Mouse (Mus musculus) forebrain, embryonic 14.5 days (tissue): ENCODE measurements around the gene Dapk3. TPM values are rescaled to one million over a fixed set of nuclear protein-coding genes. Genes with fewer than 3 reads are reported as not detected.
"Not testable (repeated sequence)": the region's sequence is repeated elsewhere in the genome, so short reads cannot be mapped to it uniquely, and the experiment has no call there.

ENCODE experiments used
- ATAC-seq: fragments of 200-750 bp; cut with Nextera tagmentation; 2 replicates; pipeline ENCODE4 v1.8.0; 2017; ENCODE audit warnings: mild to moderate bottlenecking, moderate library complexity
- DNase-seq: peaks from one replicate; pipeline ENCODE4 v3.0.0-alpha.2; 2015; ENCODE audit warnings: low spot score
- H3K27ac ChIP-seq: fragments of 300-500 bp; sonication (generic); 2 replicates; pipeline ENCODE4 v1.5.1; 2014; ENCODE audit warnings: low read depth, mild to moderate bottlenecking, control low read depth, low read length, moderate library complexity
- H3K27me3 ChIP-seq: fragments of 300-500 bp; sonication (generic); replicated peaks from 2 replicates; pipeline ENCODE4 v1.6.1; 2014; ENCODE audit warnings: low read length, control low read depth, mixed read lengths; ENCODE audit not compliant: control insufficient read depth, insufficient read depth
- H3K36me3 ChIP-seq: fragments of 300-500 bp; sonication (generic); 2 replicates; pipeline ENCODE4 v1.6.1; 2014; ENCODE audit warnings: low read length, control low read depth; ENCODE audit not compliant: control insufficient read depth, insufficient read depth
- H3K4me1 ChIP-seq: fragments of 300-500 bp; sonication (generic); 2 replicates; pipeline ENCODE4 v1.6.1; 2014; ENCODE audit warnings: antibody characterized with exemption, low read length, control low read depth; ENCODE audit not compliant: control insufficient read depth, insufficient read depth
- H3K4me2 ChIP-seq: fragments of 300-500 bp; sonication (generic); 2 replicates; pipeline ENCODE4 v1.6.1; 2014; ENCODE audit warnings: mild to moderate bottlenecking, control low read depth, low read length
- H3K4me3 ChIP-seq: fragments of 300-500 bp; sonication (generic); 2 replicates; pipeline ENCODE4 v1.5.1; 2014; ENCODE audit warnings: low read depth, low read length, control low read depth
- H3K9ac ChIP-seq: fragments of 300-500 bp; sonication (generic); 2 replicates; pipeline ENCODE4 v1.6.1; 2014; ENCODE audit warnings: mild to moderate bottlenecking, low read length, control low read depth, moderate library complexity
- H3K9me3 ChIP-seq: fragments of 300-500 bp; sonication (generic); replicated peaks from 2 replicates; pipeline ENCODE4 v1.6.1; 2016; ENCODE audit warnings: low read length, control low read depth, mixed read lengths; ENCODE audit not compliant: control insufficient read depth
- WGBS: fragments of 180-500 bp; shearing (Covaris S2); extraction: QIAGEN DNeasy Blood & Tissue Kit; methylation state at CpG from one replicate; pipeline ENCODE4 v1.1.7; 2014; 5-methylcytosine and 5-hydroxymethylcytosine counted together
- polyA plus RNA-seq: library from polyadenylated mRNA; unstranded; fragments of >200 nt; fragmentation: Nextera tagmentation; extraction: Ambion mirVana; gene quantifications from 2 replicates; pipeline ENCODE4 v1.2.1, GENCODE M21; 2014

The Dapk3 gene
- polyA plus RNA-seq, 1 experiment from 2014 or later, result 49.0 TPM

DNA sequence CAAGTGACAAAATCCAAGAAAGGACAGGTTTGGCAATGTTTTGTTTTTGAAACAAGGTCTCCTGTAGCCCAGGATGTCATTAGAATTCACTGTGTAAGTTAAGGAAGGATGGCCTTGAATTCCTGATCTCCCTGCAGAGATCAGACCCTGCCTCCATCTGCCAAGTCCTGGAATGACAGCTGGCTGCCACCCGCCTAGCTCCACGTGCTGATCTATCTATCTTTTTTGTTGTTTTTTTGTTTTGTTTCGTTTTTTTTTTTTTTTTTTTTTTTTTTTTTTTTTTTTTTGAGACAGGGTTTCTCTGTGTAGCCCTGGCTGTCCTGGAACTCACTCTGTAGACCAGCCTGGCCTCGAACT, 7.5 kb upstream of the Dapk3 start:
- Histone ChIP-seq H3K4me2 (peak overlapping the region; percentile 66), H3K4me3 (peak overlapping the region; percentile 36; the same call in 1 of the 2 replicates), H3K27ac (peak overlapping the region; percentile 93), H3K36me3 (peaks cover 30% of the 10 kb centered on the region), H3K4me1 (peaks cover 25% of the 10 kb centered on the region), H3K9ac (peak overlapping the region; percentile 66)
- not testable (repeated sequence) for H3K9me3 ChIP-seq, H3K27me3 ChIP-seq, ATAC-seq
- 9% methylated on average over 4 of the region's 4 CpGs for WGBS
- peak; percentile 72 for DNase-seq

DNA sequence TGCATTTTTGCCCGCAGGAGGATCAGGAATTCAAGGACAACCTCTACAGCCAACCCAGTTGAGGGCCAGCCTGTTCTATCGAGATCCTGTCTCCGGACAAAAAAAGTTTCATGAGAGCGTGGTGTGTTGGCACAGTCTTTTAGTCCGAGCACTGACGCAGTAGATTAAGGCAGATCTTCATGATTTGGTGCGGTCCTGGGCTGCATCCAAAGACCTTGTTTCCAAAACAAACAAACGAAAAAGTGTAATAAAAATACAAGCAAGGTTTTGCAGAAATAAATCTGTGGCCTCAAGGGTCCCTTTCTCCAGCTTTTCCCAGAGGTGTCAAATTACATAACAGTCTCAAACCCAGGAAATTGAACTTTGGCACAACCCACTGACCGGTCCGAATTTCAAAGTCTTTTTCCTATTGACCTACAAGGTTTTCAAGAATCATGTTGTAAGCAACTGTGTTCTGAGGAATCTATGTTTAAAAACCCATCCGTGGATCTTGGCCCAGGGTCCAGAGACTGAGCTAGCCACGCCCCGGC, 6.8 kb upstream of the Dapk3 start:
- H3K36me3 ChIP-seq, result peaks cover 37% of the 10 kb centered on the region
- H3K4me2 ChIP-seq, result peak overlapping the region; percentile 98
- H3K4me3 ChIP-seq, result peak overlapping the region; percentile 96
- H3K9me3 ChIP-seq, result no peaks in the 10 kb centered on the region
- WGBS, result 5% methylated on average over 13 of the region's 13 CpGs
- no peaks in the 10 kb centered on the region for H3K27me3 ChIP-seq
- peaks cover 25% of the 10 kb centered on the region for H3K4me1 ChIP-seq
- DNase-seq (no peak), ATAC-seq (no peak)
- peak overlapping the region; percentile 93 for H3K27ac ChIP-seq
- H3K9ac ChIP-seq, result no peak overlapping the region; the same call in 1 of the 2 replicates

DNA sequence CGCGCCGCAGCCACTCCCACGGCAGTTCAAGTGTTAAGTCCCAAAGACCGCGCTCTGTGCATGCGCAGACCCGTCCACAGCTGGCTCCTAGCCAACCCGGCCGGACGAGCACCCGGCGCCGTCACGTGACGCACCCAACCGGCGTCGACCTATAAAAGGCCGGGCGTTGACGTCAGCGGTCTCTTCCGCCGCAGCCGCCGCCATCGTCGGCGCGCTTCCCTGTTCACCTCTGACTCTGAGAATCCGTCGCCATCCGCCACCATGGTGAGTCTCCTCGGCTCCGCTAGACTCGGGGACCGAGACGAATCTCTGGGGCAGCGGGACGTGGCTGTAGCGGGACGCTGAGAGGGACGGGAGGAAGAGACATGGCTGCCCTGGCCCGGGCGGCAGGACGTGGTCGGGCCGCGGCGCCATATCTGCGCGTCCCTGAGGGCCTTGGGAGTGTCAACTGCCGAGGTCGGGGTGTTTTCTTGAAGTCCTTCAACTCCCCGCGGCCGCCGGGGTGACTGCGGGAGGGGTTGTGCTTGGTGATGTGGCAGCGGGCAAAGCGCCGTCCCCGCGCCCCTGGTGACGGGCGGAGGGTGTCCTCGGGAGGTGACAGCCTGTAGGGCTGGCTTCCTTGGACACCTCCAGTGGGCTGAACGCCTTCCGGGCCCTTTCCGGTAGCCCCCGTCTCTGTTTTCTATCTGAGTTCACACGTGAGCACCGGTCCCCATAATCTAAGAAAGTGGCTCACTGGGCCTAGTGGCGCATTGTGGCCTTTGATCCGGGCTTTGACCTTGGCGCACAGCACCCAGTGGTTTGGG, 6.1 kb upstream of the Dapk3 start, which contains the start of gene Eef2:
TSS of gene Eef2 (plus strand) at position 166 of the 806 bp plus-strand sequence.
- Histone ChIP-seq H3K27ac (peak within 1 kb of the TSS; percentile 93), H3K9me3 (no peaks in the 10 kb centered on the region), H3K36me3 (peaks cover 43% of the 10 kb centered on the region), H3K4me3 (peak within 1 kb of the TSS; percentile 96), H3K4me1 (peaks cover 25% of the 10 kb centered on the region), H3K9ac (peak within 1 kb of the TSS; percentile 98), H3K4me2 (peak within 1 kb of the TSS; percentile 98), H3K27me3 (no peaks in the 10 kb centered on the region)
- under 1% methylated on average over 77 of the region's 77 CpGs for WGBS
- ATAC-seq (peak; percentile 76), DNase-seq (peak; percentile 99)

DNA sequence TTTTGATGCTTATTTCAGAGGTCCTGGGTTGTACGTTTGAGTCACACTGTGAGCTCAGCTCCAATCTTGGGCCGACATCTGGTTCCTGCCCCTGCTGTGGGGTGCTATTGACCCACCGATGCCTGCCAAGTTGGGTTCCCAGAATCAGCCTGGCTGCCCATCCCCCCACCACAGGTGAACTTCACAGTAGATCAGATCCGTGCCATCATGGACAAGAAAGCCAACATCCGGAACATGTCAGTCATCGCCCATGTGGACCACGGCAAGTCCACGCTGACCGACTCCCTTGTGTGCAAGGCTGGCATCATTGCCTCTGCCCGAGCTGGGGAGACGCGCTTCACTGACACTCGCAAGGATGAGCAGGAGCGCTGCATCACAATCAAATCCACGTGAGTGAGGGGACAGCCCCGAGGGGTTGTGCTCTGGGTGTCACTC, 5.3 kb upstream of the Dapk3 start:
- WGBS, result 17% methylated on average over 16 of the region's 16 CpGs
- ATAC-seq (no peak), DNase-seq (no peak)
- H3K4me1 ChIP-seq, result peaks cover 25% of the 10 kb centered on the region
- peak overlapping the region; percentile 93 for H3K27ac ChIP-seq
- peak overlapping the region; percentile 96 for H3K4me3 ChIP-seq
- peak overlapping the region; percentile 98 for H3K9ac ChIP-seq
- H3K27me3 ChIP-seq, result no peaks in the 10 kb centered on the region
- H3K4me2 ChIP-seq, result peak overlapping the region; percentile 98
- H3K9me3 ChIP-seq, result no peaks in the 10 kb centered on the region
- H3K36me3 ChIP-seq, result peaks cover 52% of the 10 kb centered on the region

DNA sequence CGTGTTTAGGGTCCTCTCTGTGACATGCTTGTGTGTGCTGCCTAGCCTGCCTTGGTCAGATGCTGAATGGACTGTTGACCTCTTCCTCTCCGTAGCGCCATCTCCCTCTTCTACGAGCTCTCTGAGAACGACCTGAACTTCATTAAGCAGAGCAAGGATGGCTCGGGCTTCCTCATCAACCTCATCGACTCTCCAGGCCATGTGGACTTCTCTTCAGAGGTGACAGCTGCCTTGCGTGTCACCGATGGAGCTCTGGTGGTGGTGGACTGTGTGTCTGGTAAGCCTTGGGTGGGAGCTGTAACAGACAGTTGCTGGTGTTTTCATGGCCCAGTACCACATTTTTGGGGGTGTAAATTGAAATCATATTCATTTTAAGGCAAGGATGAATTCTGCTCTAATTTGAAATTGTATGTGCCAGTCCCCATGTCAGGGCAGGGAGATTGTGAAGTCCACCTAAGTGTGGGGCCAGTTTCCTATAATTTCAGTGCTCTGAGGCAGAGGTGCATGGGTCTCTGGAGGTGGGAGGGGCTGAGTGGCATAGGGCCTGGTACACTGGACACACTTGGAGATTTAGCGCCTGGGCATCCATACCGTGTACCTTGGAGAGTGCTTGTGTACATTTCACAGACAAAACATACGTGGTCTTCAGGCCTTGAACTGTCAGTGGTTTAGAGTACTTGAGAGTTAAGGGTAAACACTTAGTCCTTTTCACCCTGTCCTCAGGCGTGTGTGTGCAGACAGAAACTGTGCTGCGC, 4.7 kb upstream of the Dapk3 start:
- DNase-seq (no peak), ATAC-seq (no peak)
- H3K9ac ChIP-seq, result peak overlapping the region; percentile 98
- peak overlapping the region; percentile 98 for H3K4me2 ChIP-seq
- WGBS, result 73% methylated on average over 14 of the region's 14 CpGs
- H3K36me3 ChIP-seq, result peaks cover 52% of the 10 kb centered on the region
- peaks cover 25% of the 10 kb centered on the region for H3K4me1 ChIP-seq
- 0 out of 2 replicates have a peak overlapping the region, but pooled peaks have one; percentile 9 for H3K27ac ChIP-seq
- no peaks in the 10 kb centered on the region for H3K27me3 ChIP-seq
- peak overlapping the region; percentile 96 for H3K4me3 ChIP-seq
- H3K9me3 ChIP-seq, result no peaks in the 10 kb centered on the region

DNA sequence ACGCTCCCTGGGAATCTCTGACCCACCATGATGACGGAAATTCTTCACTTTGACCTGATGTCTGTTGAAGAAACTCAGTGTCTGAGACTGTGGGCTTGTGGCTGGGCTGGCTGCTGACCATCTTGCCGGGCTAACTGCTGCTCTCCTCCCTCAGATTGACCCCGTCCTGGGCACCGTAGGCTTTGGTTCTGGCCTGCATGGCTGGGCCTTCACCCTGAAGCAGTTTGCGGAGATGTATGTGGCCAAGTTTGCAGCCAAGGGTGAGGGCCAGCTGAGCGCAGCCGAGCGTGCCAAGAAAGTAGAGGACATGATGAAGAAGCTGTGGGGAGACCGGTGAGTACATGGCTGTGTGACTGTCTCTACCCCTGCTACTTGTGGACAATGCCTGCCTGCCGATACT, 3.9 kb upstream of the Dapk3 start:
- no peak for ATAC-seq
- Histone ChIP-seq H3K36me3 (peaks cover 52% of the 10 kb centered on the region), H3K9ac (no peak overlapping the region), H3K27me3 (no peaks in the 10 kb centered on the region), H3K27ac (no peak overlapping the region), H3K9me3 (no peaks in the 10 kb centered on the region), H3K4me3 (no peak overlapping the region), H3K4me2 (no peak overlapping the region), H3K4me1 (peaks cover 18% of the 10 kb centered on the region)
- DNase-seq, result no peak
- WGBS, result 93% methylated on average over 11 of the region's 11 CpGs

DNA sequence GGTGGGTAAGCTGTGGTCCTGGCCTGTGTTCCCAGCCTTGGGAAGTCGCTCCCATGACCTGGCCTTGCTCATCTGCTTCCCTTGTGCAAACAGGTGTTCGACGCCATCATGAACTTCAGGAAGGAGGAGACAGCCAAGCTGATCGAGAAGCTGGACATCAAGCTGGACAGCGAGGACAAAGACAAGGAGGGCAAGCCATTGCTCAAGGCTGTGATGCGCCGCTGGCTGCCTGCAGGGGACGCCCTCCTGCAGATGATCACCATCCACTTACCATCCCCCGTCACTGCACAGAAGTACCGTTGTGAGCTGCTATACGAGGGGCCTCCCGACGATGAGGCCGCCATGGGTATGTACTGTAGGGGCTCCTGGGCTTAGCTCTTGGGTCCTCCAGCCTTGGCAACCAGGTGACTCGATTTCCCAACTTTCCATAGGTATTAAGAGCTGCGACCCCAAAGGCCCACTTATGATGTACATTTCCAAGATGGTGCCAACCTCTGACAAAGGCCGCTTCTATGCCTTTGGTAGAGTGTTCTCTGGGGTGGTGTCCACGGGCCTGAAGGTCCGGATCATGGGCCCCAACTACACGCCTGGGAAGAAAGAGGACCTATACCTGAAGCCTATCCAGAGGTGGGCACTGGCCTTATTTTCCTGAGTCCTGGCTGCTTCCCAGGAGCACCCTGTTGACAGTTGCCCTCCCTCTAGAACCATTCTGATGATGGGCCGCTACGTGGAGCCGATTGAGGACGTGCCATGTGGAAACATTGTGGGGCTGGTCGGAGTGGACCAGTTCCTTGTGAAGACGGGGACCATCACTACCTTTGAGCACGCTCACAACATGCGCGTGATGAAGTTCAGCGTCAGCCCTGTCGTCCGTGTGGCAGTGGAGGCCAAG, 3.1 kb upstream of the Dapk3 start:
- peaks cover 59% of the 10 kb centered on the region for H3K36me3 ChIP-seq
- H3K27me3 ChIP-seq, result no peaks in the 10 kb centered on the region
- no peak overlapping the region for H3K4me2 ChIP-seq
- DNase-seq, result no peak
- no peak overlapping the region for H3K9ac ChIP-seq
- ATAC-seq, result no peak
- H3K4me3 ChIP-seq, result no peak overlapping the region
- H3K4me1 ChIP-seq, result peaks cover 12% of the 10 kb centered on the region
- no peaks in the 10 kb centered on the region for H3K9me3 ChIP-seq
- no peak overlapping the region for H3K27ac ChIP-seq
- 90% methylated on average over 32 of the region's 32 CpGs for WGBS

DNA sequence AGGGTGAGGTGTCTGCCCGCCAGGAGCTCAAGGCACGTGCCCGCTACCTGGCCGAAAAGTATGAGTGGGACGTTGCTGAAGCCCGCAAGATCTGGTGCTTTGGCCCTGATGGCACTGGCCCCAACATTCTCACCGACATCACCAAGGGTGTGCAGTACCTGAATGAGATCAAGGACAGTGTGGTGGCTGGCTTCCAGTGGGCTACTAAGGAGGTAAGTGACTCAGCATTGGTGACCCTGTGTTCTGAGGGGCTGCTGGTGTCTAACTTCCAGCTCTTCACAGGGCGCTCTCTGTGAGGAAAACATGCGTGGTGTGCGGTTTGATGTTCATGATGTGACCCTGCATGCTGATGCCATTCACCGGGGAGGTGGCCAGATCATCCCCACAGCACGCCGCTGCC, 1.9 kb upstream of the Dapk3 start:
- no peak overlapping the region for H3K4me2 ChIP-seq
- no peaks in the 10 kb centered on the region for H3K9me3 ChIP-seq
- ATAC-seq (no peak), DNase-seq (no peak)
- peaks cover 69% of the 10 kb centered on the region for H3K36me3 ChIP-seq
- H3K27ac ChIP-seq, result no peak overlapping the region
- WGBS, result 97% methylated on average over 13 of the region's 13 CpGs
- H3K4me1 ChIP-seq, result peaks cover 6% of the 10 kb centered on the region
- no peaks in the 10 kb centered on the region for H3K27me3 ChIP-seq
- H3K9ac ChIP-seq, result no peak overlapping the region
- H3K4me3 ChIP-seq, result no peak overlapping the region
